ENCODE assay signal across 9 mouse cellular contexts in the genomic region with DNA sequence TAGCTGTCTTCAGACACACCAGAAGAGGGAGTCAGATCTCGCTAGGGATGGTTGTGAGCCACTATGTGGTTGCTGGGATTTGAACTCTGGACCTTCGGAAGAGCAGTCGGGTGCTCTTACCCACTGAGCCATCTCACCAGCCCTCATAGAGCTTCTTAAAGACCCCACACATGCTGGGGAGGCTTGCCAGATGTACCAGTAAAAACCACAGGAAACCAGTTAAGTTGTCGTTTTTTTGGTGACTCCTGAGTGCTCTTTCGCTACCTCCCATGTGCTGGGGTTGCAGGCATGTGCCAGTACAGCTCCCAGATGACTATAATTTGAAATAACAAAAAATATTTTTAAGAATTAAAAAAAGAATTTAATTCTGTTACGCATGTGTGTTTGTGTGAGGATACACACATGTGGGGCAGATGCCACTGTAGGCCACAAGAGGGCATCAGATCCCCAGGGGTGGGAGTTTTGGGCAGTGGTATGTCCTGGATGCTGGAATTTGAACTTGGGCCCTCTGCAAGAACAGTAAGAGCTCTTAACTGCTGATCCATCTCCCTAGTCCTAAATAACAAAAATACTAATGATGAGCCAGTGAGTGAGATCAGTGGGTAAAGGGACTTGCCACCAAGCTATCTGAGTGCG. TPM values are rescaled to one million over a fixed set of nuclear protein-coding genes. Genes with fewer than 3 reads are reported as not detected.
DNase-seq lines count a peak whose midpoint lies in the region; TF ChIP-seq lines count a peak whose summit lies in the region.
"Had no signal": no experiment of that assay in that cellular context is flagged by ENCODE, and none has a peak within 500 bp of the region (broad histone marks: within the 10 kb centered on the region; RNA-seq: fewer than 3 reads in every experiment).

No protein-coding gene starts in this region.

- no peaks in the 10 kb centered on the region for H3K27me3 ChIP-seq in limb, embryonic 10.5 days (ENCODE audit: low read depth, poor library complexity, severe bottlenecking)

- DNase-seq in left cerebral cortex, adult 2 months (ENCODE audit: extremely low spot score in 1 of 2, low spot score in 2 of 2): no peak
- no peak for DNase-seq in left cerebral cortex, adult 11 months (ENCODE audit: low spot score)
- DNase-seq in ES-E14 (ENCODE audit: low read depth, low spot score): no peak
- DNase-seq in adrenal gland, postnatal 10 days: peak; percentile 39
- DNase-seq in lung, postnatal 10 days: peak; percentile 31
- DNase-seq in cerebellum, adult 11-12 months: no peak
- no peak for DNase-seq in limb, embryonic 10.5 days (ENCODE audit: low spot score)
- DNase-seq: cerebellum, adult 9-11 months had no signal

- no peaks in the 10 kb centered on the region for H3K36me3 ChIP-seq in ES-E14 (ENCODE audit: control insufficient read depth, insufficient read depth, low read length, poor library complexity, severe bottlenecking)
- H3K36me3 ChIP-seq in limb, embryonic 10.5 days: no peaks in the 10 kb centered on the region

- no peak overlapping the region for H3K27ac ChIP-seq in left cerebral cortex, adult 2 months
- H3K27ac ChIP-seq in ES-E14 (ENCODE audit: insufficient read depth, low read depth, low read length, poor library complexity, severe bottlenecking): no peak overlapping the region
- no peak overlapping the region for H3K27ac ChIP-seq in limb, embryonic 10.5 days

- no peak overlapping the region for H3K9ac ChIP-seq in ES-E14 (ENCODE audit: insufficient read depth, low read depth, low read length, poor library complexity, severe bottlenecking)

- no peak overlapping the region for H3K4me3 ChIP-seq in left cerebral cortex, adult 2 months
- H3K4me3 ChIP-seq in ES-E14 (ENCODE audit: insufficient read depth in 1 of 2, low read depth in 1 of 2, low read length in 2 of 2, poor library complexity in 1 of 2, severe bottlenecking in 1 of 2): no peak overlapping the region
- H3K4me3 ChIP-seq in limb, embryonic 10.5 days: no peak overlapping the region

- peaks cover 0 to 2% of the 10 kb centered on the region in 2 experiments; a peak in 1 of 4 replicates for H3K4me1 ChIP-seq in ES-E14 (ENCODE audit: control insufficient read depth in 2 of 2, insufficient read depth in 2 of 2, low read length in 2 of 2, poor library complexity in 1 of 2)
- peaks cover 4% of the 10 kb centered on the region; the same call in 1 of the 2 replicates for H3K4me1 ChIP-seq in limb, embryonic 10.5 days

- intact Hi-C loops in left cerebral cortex, adult 2 months (cut with DNase I): loop anchor here (5.0 kb wide), 2 partner anchors 158 to 313 kb away; no protein-coding TSS in a partner anchor

- TF ChIP-seq CTCF in left cerebral cortex, adult 2 months (IDR thresholded peaks at IDR 0.05): peak; percentile 68

- H3K9me3 ChIP-seq in ES-E14 (ENCODE audit: control insufficient read depth, insufficient read depth, low read depth, low read length): no peaks in the 10 kb centered on the region
- H3K9me3 ChIP-seq in limb, embryonic 10.5 days (replicated peaks): no peaks in the 10 kb centered on the region

- WGBS in limb, embryonic 10.5 days: 86% methylated on average over 7 of the region's 7 CpGs

- in situ Hi-C loops in ES-E14 (cut with MboI; ENCODE audit: low sequenced_read_pairs in 2 of 2, unreplicated experiment in 2 of 2): no loop called here

TF ChIP-seq in ES-E14, 5 proteins besides CTCF, POLR2A, EP300 and RAD21:
- TF ChIP-seq ZNF384 (IDR thresholded peaks at IDR 0.05; ENCODE audit: low read depth, low read length): 0 out of 2 replicates have a peak, but pooled peaks have one; percentile 3
- peak; percentile 88 for TF ChIP-seq ZC3H11A (IDR thresholded peaks at IDR 0.05; ENCODE audit: borderline replicate concordance, low read depth, low read length)
- TF ChIP-seq HCFC1 (IDR thresholded peaks at IDR 0.05; ENCODE audit: borderline replicate concordance, insufficient read depth, low read length): no peak

RNA-seq across cellular contexts. Expression of a gene that starts 13.5 kb away (rescaled TPM):
- total RNA-seq in left cerebral cortex, adult 2 months (2021): 1 to 10 TPM; 3.8 to 4.1 TPM
- total RNA-seq in ES-E14 (2012; rRNA removed): 0.16 TPM in 1 of 2 replicates, not detected in the other
- total RNA-seq in adrenal gland, postnatal 10 days (2021): under 1 TPM in 1 of 2 experiments, not detected in 1; 0.21 TPM
- polyA plus RNA-seq in limb, embryonic 10.5 days (2016; fragmentation: Nextera tagmentation; extraction: Ambion mirVana): 1.2 and 1.5 TPM in 2 replicates

RNA-seq across cellular contexts. Expression of a gene that starts 22.4 kb away (rescaled TPM):
- 10 to 100 TPM; 26.4 to 27.6 TPM for total RNA-seq in left cerebral cortex, adult 2 months (2021)
- 9.3 and 15.5 TPM in 2 replicates for total RNA-seq in ES-E14 (2012; rRNA removed)
- 10 to 100 TPM; 28.3 to 30.5 TPM for total RNA-seq in adrenal gland, postnatal 10 days (2021)
- polyA plus RNA-seq in limb, embryonic 10.5 days (2016; fragmentation: Nextera tagmentation; extraction: Ambion mirVana): 37.7 and 47.1 TPM in 2 replicates

RNA-seq across cellular contexts. Expression of a gene that starts 30.0 kb away (rescaled TPM):
- 10 to 100 TPM; 54.0 to 57.8 TPM for total RNA-seq in left cerebral cortex, adult 2 months (2021)
- total RNA-seq in ES-E14 (2012; rRNA removed): 0.09 TPM in 1 of 2 replicates, not detected in the other
- 1 to 10 TPM in 1 of 2 experiments, under 1 TPM in 1; 0.66 to 1.5 TPM for total RNA-seq in adrenal gland, postnatal 10 days (2021)
- 0.06 and 0.09 TPM in 2 replicates for polyA plus RNA-seq in limb, embryonic 10.5 days (2016; fragmentation: Nextera tagmentation; extraction: Ambion mirVana)
- polyA plus RNA-seq: inflammation-experienced regulatory T-cells, adult 6 months had no signal

RNA-seq across cellular contexts. Expression of a gene that starts 39.9 kb away (rescaled TPM):
- total RNA-seq in left cerebral cortex, adult 2 months (2021): 100 to 1,000 TPM; 135 to 138 TPM
- total RNA-seq in ES-E14 (2012; rRNA removed): 43.8 and 50.3 TPM in 2 replicates
- total RNA-seq in adrenal gland, postnatal 10 days (2021): 10 to 100 TPM; 42.7 to 43.6 TPM
- 24.4 and 35.0 TPM in 2 replicates for polyA plus RNA-seq in limb, embryonic 10.5 days (2016; fragmentation: Nextera tagmentation; extraction: Ambion mirVana)

Comparison
In these comparisons a context has a peak if more than half of its experiments do, and no peak if none do; other contexts are left out.
1. DNase-seq: peak in adrenal gland, postnatal 10 days (single experiment) and lung, postnatal 10 days (single experiment); none in left cerebral cortex, adult 2 months (0 of 2), left cerebral cortex, adult 11 months (single experiment), ES-E14 (single experiment), cerebellum, adult 11-12 months (single experiment) and limb, embryonic 10.5 days (single experiment).
2. RNA of a gene that starts 30.0 kb away (total RNA-seq): 54.0 to 57.8 TPM in left cerebral cortex, adult 2 months; 0.66 to 1.5 TPM in adrenal gland, postnatal 10 days and 0.09 TPM in ES-E14; every median in the first group is over 10 times any median in the second.